Mouse (Mus musculus) bone marrow, adult 2 months (tissue): ENCODE measurements around the gene Atxn1.

Experiments used
- CTCF ChIP-seq: fragments of 200-500 bp; IDR thresholded peaks from 2 replicates; pipeline ENCODE4 v1.5.1; 2011; ENCODE audit warnings: low read length, control low read depth; ENCODE audit not compliant: control insufficient read depth, insufficient read depth
- POLR2A ChIP-seq: fragments of 200-500 bp; IDR thresholded peaks from 2 replicates; pipeline ENCODE4 v1.6.1; 2011; ENCODE audit warnings: low read depth, mild to moderate bottlenecking, control low read depth, low read length, borderline replicate concordance; ENCODE audit not compliant: control insufficient read depth

DNA sequence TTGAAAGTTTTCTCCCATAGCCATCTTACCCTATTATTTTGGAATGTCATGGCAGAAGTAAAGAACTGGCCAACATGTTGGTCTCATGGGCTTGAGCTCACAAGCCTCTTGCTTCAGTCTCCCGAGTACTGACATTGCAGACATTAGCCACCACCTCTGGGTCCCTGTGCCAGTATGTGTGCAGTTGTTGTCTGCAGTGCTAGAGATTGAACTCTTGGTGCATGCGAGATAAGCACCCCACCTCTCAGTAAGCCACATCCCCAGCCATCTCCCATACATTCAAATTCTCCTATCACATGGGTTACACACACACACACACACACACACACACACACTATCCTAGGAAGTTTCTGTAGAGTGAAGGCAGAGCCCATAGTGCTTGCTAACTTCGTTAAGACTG is 464.9 kb downstream of the Atxn1 start:
- TF ChIP-seq POLR2A (no peak), CTCF (no peak)
